Mouse (Mus musculus) right cerebral cortex, postnatal 14 days (tissue): Measurements from ENCODE around the gene Apba1.

ENCODE experiments used
- DNase-seq: peaks from one replicate; pipeline ENCODE4 v3.0.0; 2022

The Apba1 gene

GRCm38 (mm10) chr19:23758554-23759321 is at the start of gene Apba1:
Gene Apba1 (plus strand): TSS chr19:23758887.
- peak; percentile 81 for DNase-seq

GRCm38 (mm10) chr19:23746506-23746905 is 12.2 kb upstream of the Apba1 start:
- no peak for DNase-seq

- peak; percentile 21 for DNase-seq
Measured at GRCm38 (mm10) chr19:23757011-23757410, 1.7 kb upstream of the Apba1 start.

- peak; percentile 98 for DNase-seq
Measured at GRCm38 (mm10) chr19:23757961-23758553, 630 bp upstream of the Apba1 start.

- no peak for DNase-seq
Measured at GRCm38 (mm10) chr19:23759322-23759945, 747 bp downstream of the Apba1 start.

GRCm38 (mm10) chr19:23763371-23763770 is 4.7 kb downstream of the Apba1 start:
- DNase-seq: no peak

- DNase-seq: no peak
Measured at GRCm38 (mm10) chr19:23764051-23764450, 5.4 kb downstream of the Apba1 start.

GRCm38 (mm10) chr19:23768864-23769263 is 10.2 kb downstream of the Apba1 start:
- no peak for DNase-seq

GRCm38 (mm10) chr19:23770494-23771423 is 12.1 kb downstream of the Apba1 start:
- no peak for DNase-seq

GRCm38 (mm10) chr19:23771971-23772370 is 13.3 kb downstream of the Apba1 start:
- DNase-seq: no peak

- no peak for DNase-seq
Measured at GRCm38 (mm10) chr19:23775356-23775755, 16.7 kb downstream of the Apba1 start.

GRCm38 (mm10) chr19:23779130-23779529 is 20.4 kb downstream of the Apba1 start:
- no peak for DNase-seq

GRCm38 (mm10) chr19:23780105-23780504 is 21.4 kb downstream of the Apba1 start:
- no peak for DNase-seq

- DNase-seq: no peak
Measured at GRCm38 (mm10) chr19:23781968-23782367, 23.3 kb downstream of the Apba1 start.

- DNase-seq: no peak
Measured at GRCm38 (mm10) chr19:23788420-23789132, 29.9 kb downstream of the Apba1 start.

GRCm38 (mm10) chr19:23791704-23792103 is 33.0 kb downstream of the Apba1 start:
- no peak for DNase-seq

- no peak for DNase-seq
Measured at GRCm38 (mm10) chr19:23792559-23792958, 33.9 kb downstream of the Apba1 start.

GRCm38 (mm10) chr19:23794491-23794890 is 35.8 kb downstream of the Apba1 start:
- peak; percentile 31 for DNase-seq

- DNase-seq: no peak
Measured at GRCm38 (mm10) chr19:23795156-23795555, 36.5 kb downstream of the Apba1 start.

GRCm38 (mm10) chr19:23801174-23801573 is 42.5 kb downstream of the Apba1 start:
- DNase-seq: no peak

GRCm38 (mm10) chr19:23803221-23803870 is 44.7 kb downstream of the Apba1 start:
- DNase-seq: no peak

GRCm38 (mm10) chr19:23806796-23807195 is 48.1 kb downstream of the Apba1 start:
- no peak for DNase-seq
